Mouse (Mus musculus): ENCODE data around the gene Gng2. TPM values are rescaled to one million over a fixed set of nuclear protein-coding genes. Genes with fewer than 3 reads are reported as not detected.

Gene Gng2
- total RNA-seq, 1 experiment, result 41.5 TPM

GRCm38 (mm10) chr14:19991861-19992260, 14.4 kb upstream of the Gng2 start:
- H3K27ac ChIP-seq (ENCODE audit: insufficient read depth, low read depth, low read length, poor library complexity, severe bottlenecking), result no peak overlapping the region
- no peak overlapping the region for H3K9ac ChIP-seq (ENCODE audit: insufficient read depth, low read depth, low read length, poor library complexity, severe bottlenecking)
- H3K4me1 ChIP-seq (ENCODE audit: control insufficient read depth in 2 of 2, insufficient read depth in 2 of 2, low read length in 2 of 2, poor library complexity in 1 of 2), result peaks cover 15 to 26% of the 10 kb centered on the region in 2 experiments
- in situ Hi-C loops (cut with MboI; ENCODE audit: low sequenced_read_pairs in 2 of 2, unreplicated experiment in 2 of 2), result loop anchor here (5.0 to 25.0 kb wide), 2 partner anchors 45 to 230 kb away; partner anchors contain the start of gene Nid2 (in 1 of the 2)
- no peaks in the 10 kb centered on the region for H3K9me3 ChIP-seq (ENCODE audit: control insufficient read depth, insufficient read depth, low read depth, low read length)
- no peak overlapping the region for H3K4me3 ChIP-seq (ENCODE audit: insufficient read depth in 1 of 2, low read depth in 1 of 2, low read length in 2 of 2, poor library complexity in 1 of 2, severe bottlenecking in 1 of 2)
- no peaks in the 10 kb centered on the region for H3K36me3 ChIP-seq (ENCODE audit: control insufficient read depth, insufficient read depth, low read length, poor library complexity, severe bottlenecking)
- TF ChIP-seq HCFC1 (IDR thresholded peaks at IDR 0.05; ENCODE audit: borderline replicate concordance, insufficient read depth, low read length) (no peak), ZNF384 (IDR thresholded peaks at IDR 0.05; ENCODE audit: low read depth, low read length) (no peak), ZC3H11A (IDR thresholded peaks at IDR 0.05; ENCODE audit: borderline replicate concordance, low read depth, low read length) (no peak), MAFK (IDR thresholded peaks at IDR 0.05; ENCODE audit: insufficient read depth, low read depth, low read length) (no peak), CHD2 (IDR thresholded peaks at IDR 0.05; ENCODE audit: low read depth, low read length) (no peak)
- DNase-seq (ENCODE audit: low read depth, low spot score), result no peak

GRCm38 (mm10) chr14:19990436-19990993, 13.1 kb upstream of the Gng2 start:
- H3K9me3 ChIP-seq (ENCODE audit: control insufficient read depth, insufficient read depth, low read depth, low read length), result no peaks in the 10 kb centered on the region
- peaks cover 15 to 28% of the 10 kb centered on the region in 2 experiments for H3K4me1 ChIP-seq (ENCODE audit: control insufficient read depth in 2 of 2, insufficient read depth in 2 of 2, low read length in 2 of 2, poor library complexity in 1 of 2)
- H3K4me3 ChIP-seq (ENCODE audit: insufficient read depth in 1 of 2, low read depth in 1 of 2, low read length in 2 of 2, poor library complexity in 1 of 2, severe bottlenecking in 1 of 2), result no peak overlapping the region
- TF ChIP-seq CHD2 (IDR thresholded peaks at IDR 0.05; ENCODE audit: low read depth, low read length), result no peak
- no peaks in the 10 kb centered on the region for H3K36me3 ChIP-seq (ENCODE audit: control insufficient read depth, insufficient read depth, low read length, poor library complexity, severe bottlenecking)
- no peak overlapping the region for H3K27ac ChIP-seq (ENCODE audit: insufficient read depth, low read depth, low read length, poor library complexity, severe bottlenecking)
- H3K9ac ChIP-seq (ENCODE audit: insufficient read depth, low read depth, low read length, poor library complexity, severe bottlenecking), result no peak overlapping the region
- in situ Hi-C loops (cut with MboI; ENCODE audit: low sequenced_read_pairs in 2 of 2, unreplicated experiment in 2 of 2), result loop anchor here (5.0 to 25.0 kb wide), 2 partner anchors 47 to 228 kb away; partner anchors contain the start of gene Nid2 (in 1 of the 2)
- DNase-seq (ENCODE audit: low read depth, low spot score), result peak; percentile 58

- in situ Hi-C loops (cut with MboI; ENCODE audit: low sequenced_read_pairs in 2 of 2, unreplicated experiment in 2 of 2), result loop anchor here (10.0 to 25.0 kb wide), 2 partner anchors 64 to 226 kb away; partner anchors contain the start of gene Nid2 (in 1 of the 2)
- Histone ChIP-seq H3K4me3 (ENCODE audit: insufficient read depth in 1 of 2, low read depth in 1 of 2, low read length in 2 of 2, poor library complexity in 1 of 2, severe bottlenecking in 1 of 2) (no peak overlapping the region), H3K4me1 (ENCODE audit: control insufficient read depth in 2 of 2, insufficient read depth in 2 of 2, low read length in 2 of 2, poor library complexity in 1 of 2) (peaks cover 15 to 28% of the 10 kb centered on the region in 2 experiments), H3K27ac (ENCODE audit: insufficient read depth, low read depth, low read length, poor library complexity, severe bottlenecking) (peak overlapping the region; percentile 42; the same call in 1 of the 2 replicates), H3K36me3 (ENCODE audit: control insufficient read depth, insufficient read depth, low read length, poor library complexity, severe bottlenecking) (no peaks in the 10 kb centered on the region), H3K9ac (ENCODE audit: insufficient read depth, low read depth, low read length, poor library complexity, severe bottlenecking) (no peak overlapping the region), H3K9me3 (ENCODE audit: control insufficient read depth, insufficient read depth, low read depth, low read length) (no peaks in the 10 kb centered on the region)
- TF ChIP-seq HCFC1 (IDR thresholded peaks at IDR 0.05; ENCODE audit: borderline replicate concordance, insufficient read depth, low read length) (no peak), ZNF384 (IDR thresholded peaks at IDR 0.05; ENCODE audit: low read depth, low read length) (no peak), CHD2 (IDR thresholded peaks at IDR 0.05; ENCODE audit: low read depth, low read length) (peak; percentile 65; the same call in 1 of the 2 replicates), ZC3H11A (IDR thresholded peaks at IDR 0.05; ENCODE audit: borderline replicate concordance, low read depth, low read length) (no peak), MAFK (IDR thresholded peaks at IDR 0.05; ENCODE audit: insufficient read depth, low read depth, low read length) (no peak)
- DNase-seq (ENCODE audit: low read depth, low spot score), result no peak
These were observed 11.0 kb upstream of the Gng2 start for GRCm38 (mm10) chr14:19988410-19988809.

- 0 out of 2 replicates have a peak overlapping the region, but pooled peaks have one; percentile 3 for H3K9ac ChIP-seq (ENCODE audit: insufficient read depth, low read depth, low read length, poor library complexity, severe bottlenecking)
- no peak for DNase-seq (ENCODE audit: low read depth, low spot score)
- no peak overlapping the region; the same call in 1 of the 2 replicates for H3K27ac ChIP-seq (ENCODE audit: insufficient read depth, low read depth, low read length, poor library complexity, severe bottlenecking)
- no peaks in the 10 kb centered on the region for H3K9me3 ChIP-seq (ENCODE audit: control insufficient read depth, insufficient read depth, low read depth, low read length)
- in situ Hi-C loops (cut with MboI; ENCODE audit: low sequenced_read_pairs in 2 of 2, unreplicated experiment in 2 of 2), result loop anchor here (10.0 to 25.0 kb wide), 2 partner anchors 63 to 225 kb away; partner anchors contain the start of gene Nid2 (in 1 of the 2)
- H3K4me1 ChIP-seq (ENCODE audit: control insufficient read depth in 2 of 2, insufficient read depth in 2 of 2, low read length in 2 of 2, poor library complexity in 1 of 2), result peaks cover 12 to 28% of the 10 kb centered on the region in 2 experiments; a peak in 3 of 4 replicates
- no peaks in the 10 kb centered on the region for H3K36me3 ChIP-seq (ENCODE audit: control insufficient read depth, insufficient read depth, low read length, poor library complexity, severe bottlenecking)
- H3K4me3 ChIP-seq (ENCODE audit: insufficient read depth in 1 of 2, low read depth in 1 of 2, low read length in 2 of 2, poor library complexity in 1 of 2, severe bottlenecking in 1 of 2), result no peak overlapping the region
- no peak for TF ChIP-seq ZC3H11A (IDR thresholded peaks at IDR 0.05; ENCODE audit: borderline replicate concordance, low read depth, low read length)
- peak; percentile 67; the same call in 1 of the 2 replicates for TF ChIP-seq ZNF384 (IDR thresholded peaks at IDR 0.05; ENCODE audit: low read depth, low read length)
These were observed 10.0 kb upstream of the Gng2 start for GRCm38 (mm10) chr14:19987358-19987834.

All from ES-E14 (cell line).